Mouse (Mus musculus) kidney, adult 18-20 months (tissue): ENCODE measurements around the gene Lrig3.

Experiments used
- DNase-seq: peaks from one replicate; pipeline ENCODE4 v3.0.0; 2021

Gene Lrig3

GRCm38 (mm10) chr10:125965968-125966480, at the start of gene Lrig3:
Gene Lrig3 (plus strand): TSS chr10:125966168.
- peak; percentile 91 for DNase-seq

GRCm38 (mm10) chr10:125916781-125917180, 49.2 kb upstream of the Lrig3 start:
- no peak for DNase-seq

GRCm38 (mm10) chr10:125917436-125917871, 48.5 kb upstream of the Lrig3 start:
- DNase-seq: no peak

DNA sequence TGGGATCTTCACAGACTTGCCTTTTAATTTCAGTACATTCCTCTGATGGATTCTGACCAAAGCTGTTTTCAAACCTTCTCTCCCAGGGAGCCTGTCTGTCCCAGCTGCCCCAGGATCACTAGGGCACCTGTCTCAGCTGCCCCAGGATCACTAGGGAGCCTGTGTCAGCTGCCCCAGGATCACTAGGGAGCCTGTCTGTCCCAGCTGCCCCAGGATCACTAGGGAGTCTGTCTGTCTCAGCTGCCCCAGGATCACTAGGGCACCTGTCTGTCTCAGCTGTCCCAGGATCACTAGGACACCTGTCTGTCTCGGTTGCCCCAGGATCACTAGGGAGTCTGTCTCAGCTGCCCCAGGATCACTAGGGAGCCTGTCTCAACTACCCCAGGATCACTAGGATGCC, 47.0 kb upstream of the Lrig3 start:
- no peak for DNase-seq

- no peak for DNase-seq
Measured at GRCm38 (mm10) chr10:125921654-125922446, 44.1 kb upstream of the Lrig3 start.

GRCm38 (mm10) chr10:125929961-125930360, 36.0 kb upstream of the Lrig3 start:
- DNase-seq: peak; percentile 75

GRCm38 (mm10) chr10:125933388-125933787, 32.6 kb upstream of the Lrig3 start:
- DNase-seq: no peak

- DNase-seq: no peak
Measured at GRCm38 (mm10) chr10:125934095-125934494, 31.9 kb upstream of the Lrig3 start.

- no peak for DNase-seq
Measured at GRCm38 (mm10) chr10:125937517-125938497, 28.2 kb upstream of the Lrig3 start.

GRCm38 (mm10) chr10:125938528-125939402, 27.2 kb upstream of the Lrig3 start:
- no peak for DNase-seq

GRCm38 (mm10) chr10:125940316-125941059, 25.5 kb upstream of the Lrig3 start:
- DNase-seq: no peak

GRCm38 (mm10) chr10:125943098-125943497, 22.9 kb upstream of the Lrig3 start:
- DNase-seq: no peak

DNA sequence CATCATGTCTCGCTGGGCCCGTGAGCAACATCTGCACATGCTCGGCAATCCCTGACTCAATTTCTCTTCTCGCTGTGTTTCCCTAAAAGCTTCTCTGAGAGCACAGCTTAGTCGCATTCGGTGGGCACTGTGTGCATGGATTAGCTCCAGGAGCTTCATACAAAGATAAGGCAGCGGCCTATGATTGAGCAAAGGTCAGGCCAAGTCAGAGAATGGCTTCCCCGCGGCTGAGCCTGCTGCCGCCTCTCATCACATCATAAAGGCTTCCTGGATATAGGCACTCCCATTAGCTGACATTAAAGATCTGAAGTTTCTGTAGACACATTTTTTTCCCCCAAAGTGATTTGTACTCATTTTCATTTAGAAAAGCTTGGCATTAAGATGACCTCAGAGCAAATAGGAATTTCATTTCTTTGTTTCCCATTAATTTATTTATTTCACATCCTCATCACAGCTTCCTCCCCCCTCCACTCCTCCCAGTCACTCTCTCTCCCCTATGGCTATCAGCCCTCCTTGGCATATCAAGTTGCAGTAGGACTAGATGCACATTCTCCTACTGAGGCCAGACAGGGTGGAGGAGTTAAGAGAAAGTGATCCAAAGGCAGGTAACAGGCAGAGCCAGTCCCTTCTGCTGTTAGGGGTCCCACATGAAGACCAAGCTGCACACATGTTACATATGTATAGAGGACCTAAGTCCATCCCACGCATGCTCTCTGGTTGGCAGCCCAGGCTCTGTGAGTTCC, 21.0 kb upstream of the Lrig3 start:
- DNase-seq: no peak

- peak; percentile 23 for DNase-seq
Measured at GRCm38 (mm10) chr10:125948842-125949474, 17.0 kb upstream of the Lrig3 start.

DNA sequence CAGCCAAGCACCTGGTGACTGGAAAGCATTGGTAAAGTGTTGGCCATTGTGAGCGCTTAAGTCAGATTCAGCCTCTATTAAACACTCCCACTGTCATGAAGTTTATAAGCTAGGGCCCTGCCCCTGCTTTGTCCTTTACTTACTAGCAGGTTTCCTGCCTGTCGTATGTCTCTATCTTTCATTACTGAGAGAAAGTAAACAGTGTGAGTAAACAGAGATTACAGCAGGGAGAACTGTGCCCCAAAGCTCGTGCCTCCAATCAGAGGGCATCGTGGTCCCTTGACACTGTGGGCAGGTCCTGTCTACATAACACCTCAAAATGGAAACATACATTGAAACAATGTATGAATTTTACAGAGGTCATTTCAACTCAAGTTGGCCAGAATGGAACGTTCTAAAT, 14.3 kb upstream of the Lrig3 start:
- no peak for DNase-seq

- no peak for DNase-seq
Measured at GRCm38 (mm10) chr10:125954343-125954742, 11.6 kb upstream of the Lrig3 start.

DNA sequence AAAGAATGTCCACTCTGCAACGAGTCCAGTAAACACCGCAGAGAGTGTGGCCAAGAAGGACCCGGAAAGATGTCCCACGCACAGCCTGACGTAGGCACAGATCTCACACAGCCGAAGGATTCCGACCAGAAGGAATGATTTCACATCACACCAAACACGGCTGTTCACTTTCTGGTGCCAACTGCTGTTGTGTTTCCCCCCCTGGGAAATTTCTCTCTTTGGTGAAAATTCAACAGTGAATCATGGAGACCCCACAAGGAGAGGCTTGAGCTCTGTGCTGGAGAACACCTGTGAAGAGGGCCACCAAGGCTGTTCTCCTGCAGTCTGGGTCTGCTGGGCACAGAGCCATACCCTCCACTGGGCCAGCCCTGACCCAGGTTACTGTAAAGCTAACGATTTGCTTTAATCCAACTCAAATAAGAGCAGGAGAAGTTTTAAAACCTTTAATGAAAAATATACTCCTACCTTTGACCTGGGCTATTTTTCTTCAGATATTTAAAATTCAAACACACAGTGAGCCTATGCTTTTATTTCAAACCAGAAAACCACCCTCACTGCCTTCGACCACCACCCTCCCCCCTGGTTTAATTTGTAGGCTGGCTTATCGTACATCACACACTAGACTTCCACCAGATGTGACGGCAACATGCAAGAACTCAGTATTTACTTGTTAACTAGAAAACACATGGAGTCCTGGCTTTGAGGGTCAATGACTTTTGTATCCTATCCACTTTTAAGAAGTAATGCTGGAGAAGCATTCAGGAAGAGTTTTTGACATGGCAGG, 11.0 kb upstream of the Lrig3 start:
- DNase-seq: no peak

GRCm38 (mm10) chr10:125961411-125962107, 4.4 kb upstream of the Lrig3 start:
- DNase-seq: no peak

DNA sequence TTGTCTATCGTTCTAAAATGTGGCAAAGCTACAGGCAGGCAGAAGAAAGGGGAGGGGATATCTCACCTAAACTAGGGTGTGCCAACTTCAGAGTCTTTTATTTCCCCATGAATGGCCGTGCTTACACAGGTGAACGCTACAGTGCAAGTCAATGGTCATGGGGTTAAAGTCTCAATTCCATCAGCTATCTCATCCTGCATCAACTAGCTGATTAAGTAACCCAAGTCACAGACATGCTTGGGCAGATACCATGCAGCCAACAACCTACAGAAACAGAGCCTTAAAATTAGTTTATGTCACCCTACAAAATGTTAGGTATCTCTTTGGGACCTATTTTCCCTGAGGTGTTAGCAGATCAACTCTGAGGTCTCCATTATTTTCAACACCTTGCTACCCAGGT, 1.3 kb upstream of the Lrig3 start:
- DNase-seq: no peak
